Mouse (Mus musculus): ENCODE results near the gene 4930432K21Rik. TPM values are rescaled to one million over a fixed set of nuclear protein-coding genes. Genes with fewer than 3 reads are reported as not detected.

Gene 4930432K21Rik
- polyA plus RNA-seq, 1 experiment, result 0.79 TPM

DNA sequence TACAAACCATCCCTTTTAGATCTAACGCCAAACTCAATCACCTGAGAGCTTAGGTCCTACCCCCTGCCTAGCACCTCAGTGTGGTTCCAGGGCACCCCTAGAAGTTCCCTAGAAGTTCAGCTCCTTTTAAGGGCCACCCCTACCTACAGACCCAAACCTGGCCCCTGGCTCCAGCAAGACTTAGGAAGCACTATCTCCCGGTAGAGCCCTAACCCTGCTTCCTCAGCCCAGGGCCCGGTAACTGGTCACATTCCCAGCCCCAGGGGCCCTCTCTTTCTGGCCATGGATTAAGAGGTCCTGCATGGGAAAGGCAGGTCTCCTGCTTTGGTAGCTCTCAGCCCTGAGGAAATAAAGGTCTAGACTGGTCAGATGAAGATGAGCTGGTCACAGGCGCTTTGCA, 32.1 kb downstream of the 4930432K21Rik start:
- Histone ChIP-seq H3K4me1 (ENCODE audit: control insufficient read depth, insufficient read depth, insufficient read length, low read length) (no peaks in the 10 kb centered on the region), H3K4me3 (ENCODE audit: insufficient read depth, low read depth, low read length) (no peak overlapping the region), H3K27ac (replicated peaks; ENCODE audit: low read depth, low read length) (no peak overlapping the region)

DNA sequence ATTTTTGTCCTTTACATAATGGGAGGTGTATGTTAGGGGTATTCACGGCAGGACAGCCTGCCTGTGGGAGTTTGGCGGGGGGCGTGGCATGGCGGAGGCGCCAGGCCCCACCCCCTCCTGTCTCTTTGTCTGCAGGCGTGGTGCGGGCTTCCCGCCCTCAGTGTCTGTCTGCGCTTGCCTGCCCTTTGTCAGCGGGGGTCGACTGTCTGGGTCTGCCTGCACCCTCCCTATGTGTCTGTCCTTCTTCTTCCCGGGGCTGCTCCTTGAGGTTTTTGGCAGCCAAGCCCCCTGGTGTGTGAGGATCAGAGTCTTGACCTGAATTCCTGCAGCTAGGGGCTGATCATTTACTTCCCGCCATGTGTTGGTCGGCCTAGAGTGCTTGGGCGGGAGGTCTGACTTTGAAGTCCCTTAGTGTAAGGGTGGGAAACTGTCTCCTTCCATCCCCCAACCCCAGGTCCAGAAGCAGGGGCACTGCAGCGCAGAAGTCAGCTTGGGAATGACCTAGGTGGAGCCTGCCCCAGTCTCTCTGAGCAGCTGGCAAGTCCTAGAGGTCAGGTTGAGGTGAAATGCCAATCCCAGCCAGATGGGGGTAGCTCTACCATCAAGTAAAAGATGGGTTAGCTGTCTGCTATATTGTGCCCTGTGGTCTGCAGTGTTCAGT, 32.8 kb downstream of the 4930432K21Rik start:
- no peaks in the 10 kb centered on the region for H3K4me1 ChIP-seq (ENCODE audit: control insufficient read depth, insufficient read depth, insufficient read length, low read length)

DNA sequence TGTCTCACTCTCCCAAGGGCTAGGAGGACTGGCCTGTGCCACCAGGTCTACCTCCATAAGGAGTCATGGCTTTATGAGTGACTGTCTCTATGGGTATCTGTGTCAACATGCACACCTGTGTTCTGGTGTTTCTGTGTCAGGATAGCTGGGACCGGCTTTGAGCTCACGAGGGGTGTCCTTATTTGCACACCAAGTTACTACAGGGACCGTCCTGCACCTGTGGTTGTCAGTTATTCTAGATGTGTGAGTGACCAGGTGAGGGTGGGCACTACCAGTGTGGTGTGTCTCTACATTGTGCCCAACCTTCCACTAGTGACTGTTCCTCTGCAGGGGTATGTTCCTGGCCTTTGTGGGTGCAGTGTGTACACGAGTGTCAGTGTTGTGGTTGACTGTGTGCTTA, 35.0 kb downstream of the 4930432K21Rik start:
- Histone ChIP-seq H3K4me3 (ENCODE audit: insufficient read depth, low read depth, low read length) (peak overlapping the region; percentile 61), H3K4me1 (ENCODE audit: control insufficient read depth, insufficient read depth, insufficient read length, low read length) (no peaks in the 10 kb centered on the region), H3K27ac (replicated peaks; ENCODE audit: low read depth, low read length) (no peak overlapping the region)

More for the DNA sequence above, 32.8 kb downstream of the 4930432K21Rik start:
- H3K4me3 ChIP-seq (ENCODE audit: insufficient read depth, low read depth, low read length), result no peak overlapping the region
- no peak overlapping the region for H3K27ac ChIP-seq (replicated peaks; ENCODE audit: low read depth, low read length)

DNA sequence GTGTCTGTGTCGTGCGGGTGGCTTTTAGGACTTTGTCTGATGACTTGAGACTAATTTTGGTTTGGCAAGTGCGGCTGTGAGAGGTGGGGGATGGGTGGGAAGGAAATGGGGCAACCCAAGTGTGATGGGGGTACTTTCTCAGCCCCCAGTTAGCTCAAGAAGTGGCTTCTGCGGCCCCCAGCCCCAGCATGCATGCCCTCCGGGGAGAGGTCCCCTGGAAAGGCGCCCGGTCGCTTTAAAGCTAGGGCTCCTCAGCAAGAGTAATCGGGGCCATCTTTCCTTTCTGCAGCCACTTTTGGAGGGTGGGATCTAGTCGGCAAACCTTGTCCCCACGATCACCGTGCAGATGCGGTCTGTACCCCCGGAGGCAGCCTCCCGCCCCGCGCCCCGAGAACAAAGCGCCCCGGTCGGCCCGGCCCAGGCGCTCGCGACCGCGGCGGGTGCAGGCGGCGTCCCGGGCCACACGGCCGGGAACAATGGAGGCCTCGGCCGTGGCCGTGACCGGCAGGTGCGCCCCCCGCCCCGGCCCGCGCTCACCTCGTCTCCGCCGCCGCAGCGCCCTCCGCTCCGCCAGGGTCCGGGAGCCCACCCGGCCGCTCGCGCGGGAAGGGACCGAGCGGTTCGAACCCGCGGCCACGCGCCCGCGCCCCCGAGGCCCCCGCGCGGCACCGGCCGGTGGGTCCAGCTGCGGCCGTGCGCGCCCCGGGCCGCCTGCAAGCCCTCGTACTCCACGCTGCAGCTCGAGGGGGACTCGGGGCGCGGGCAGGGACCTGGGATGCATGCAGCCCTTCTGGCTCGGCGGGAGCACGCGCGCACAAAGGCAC, 35.6 kb downstream of the 4930432K21Rik start:
- Histone ChIP-seq H3K27ac (replicated peaks; ENCODE audit: low read depth, low read length) (no peak overlapping the region), H3K4me1 (ENCODE audit: control insufficient read depth, insufficient read depth, insufficient read length, low read length) (no peaks in the 10 kb centered on the region), H3K4me3 (ENCODE audit: insufficient read depth, low read depth, low read length) (peak overlapping the region; percentile 61)

DNA sequence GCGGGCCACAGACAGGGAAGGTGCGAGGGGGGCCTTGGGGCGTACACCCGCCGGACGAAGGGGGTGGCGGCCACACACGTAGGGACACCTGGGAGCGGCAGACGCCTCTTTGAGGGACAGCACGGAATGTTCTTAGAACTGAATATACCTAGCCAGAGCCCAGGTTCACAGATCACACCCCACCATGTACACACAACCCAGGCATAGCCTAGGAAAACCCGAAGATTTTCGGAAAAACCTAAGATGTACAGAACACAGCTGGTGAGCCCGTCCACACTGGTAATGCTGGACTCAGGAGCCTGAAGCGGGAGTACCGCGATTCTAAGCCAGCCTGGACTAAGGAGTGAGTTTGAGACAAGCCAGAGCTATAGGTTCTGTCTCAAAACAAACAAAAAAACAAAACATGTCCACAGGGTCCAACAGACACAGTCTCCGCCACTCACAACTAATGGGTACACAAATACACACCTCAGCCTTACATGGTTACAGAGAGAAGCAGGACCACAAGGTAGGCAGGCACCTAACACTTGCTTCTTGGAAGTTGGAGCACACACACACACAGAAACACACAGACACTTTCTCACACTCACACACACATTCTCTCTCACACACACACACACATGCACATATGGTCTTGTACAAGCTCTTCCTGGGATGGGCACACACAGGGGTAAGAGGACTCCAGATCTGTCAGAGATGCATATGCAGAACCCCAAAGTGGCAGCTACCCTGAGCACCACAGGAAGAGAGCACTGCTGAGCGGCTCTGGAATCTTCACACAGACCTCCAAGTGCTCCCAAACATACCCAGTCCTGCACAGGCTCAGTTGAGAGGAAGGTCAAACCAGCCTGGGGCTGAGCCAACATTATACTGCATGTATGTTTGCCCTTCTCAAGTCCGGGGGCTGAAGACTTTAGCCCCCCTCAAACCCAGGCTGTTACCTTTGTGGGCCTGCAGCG, 36.5 kb downstream of the 4930432K21Rik start:
- Histone ChIP-seq H3K4me3 (ENCODE audit: insufficient read depth, low read depth, low read length) (peak overlapping the region; percentile 61), H3K27ac (replicated peaks; ENCODE audit: low read depth, low read length) (no peak overlapping the region), H3K4me1 (ENCODE audit: control insufficient read depth, insufficient read depth, insufficient read length, low read length) (no peaks in the 10 kb centered on the region)

DNA sequence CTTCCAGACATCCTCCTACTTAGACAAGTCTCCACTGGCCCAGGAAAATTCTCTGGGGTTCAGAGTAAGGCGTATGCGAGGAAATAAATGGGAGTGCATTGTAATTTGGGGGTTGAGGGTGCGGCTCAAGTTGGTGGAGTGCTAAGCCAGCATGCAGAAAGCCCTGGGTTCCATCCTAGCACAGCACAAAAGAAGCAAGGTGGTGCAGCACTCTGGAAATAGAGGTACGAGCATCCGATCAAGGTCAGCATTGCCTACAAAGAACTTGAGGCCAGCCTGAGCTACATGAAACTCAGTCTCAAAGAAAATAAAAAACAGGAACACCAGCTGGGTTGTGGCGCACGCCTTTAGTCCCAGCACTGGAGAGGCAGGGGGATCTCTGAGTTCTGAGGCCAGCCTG, 37.3 kb downstream of the 4930432K21Rik start, which contains the start of gene Nanos3:
TSS of gene Nanos3 (minus strand) at position 101 of the 400 bp plus-strand sequence.
- Histone ChIP-seq H3K4me1 (ENCODE audit: control insufficient read depth, insufficient read depth, insufficient read length, low read length) (no peaks in the 10 kb centered on the region), H3K4me3 (ENCODE audit: insufficient read depth, low read depth, low read length) (peak within 1 kb of the TSS; percentile 61), H3K27ac (replicated peaks; ENCODE audit: low read depth, low read length) (no peak within 1 kb of the TSS)

DNA sequence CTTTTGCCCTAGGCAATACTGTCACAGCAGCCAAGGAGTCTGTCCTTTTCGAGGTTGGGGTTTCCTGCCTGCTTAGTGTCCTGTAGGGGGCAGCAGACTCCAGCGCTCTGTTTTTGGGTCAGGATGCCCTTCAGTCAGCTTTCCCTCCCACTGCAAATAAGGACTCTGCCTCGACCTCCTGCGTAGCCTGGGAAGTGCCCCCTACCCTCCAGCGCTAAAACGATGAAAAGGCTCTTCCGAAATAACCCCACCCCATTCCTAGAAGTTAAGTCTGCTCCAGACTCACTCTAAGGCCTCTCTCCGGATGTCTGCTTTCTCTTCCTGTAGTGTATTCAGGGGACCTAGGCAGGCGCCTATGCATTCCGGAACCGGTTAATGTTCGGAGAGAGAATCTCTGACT, 38.7 kb downstream of the 4930432K21Rik start:
- Histone ChIP-seq H3K4me1 (ENCODE audit: control insufficient read depth, insufficient read depth, insufficient read length, low read length) (peaks cover 3% of the 10 kb centered on the region; the same call in 1 of the 2 replicates), H3K4me3 (ENCODE audit: insufficient read depth, low read depth, low read length) (peak overlapping the region; percentile 56), H3K27ac (replicated peaks; ENCODE audit: low read depth, low read length) (peak overlapping the region; percentile 77)

DNA sequence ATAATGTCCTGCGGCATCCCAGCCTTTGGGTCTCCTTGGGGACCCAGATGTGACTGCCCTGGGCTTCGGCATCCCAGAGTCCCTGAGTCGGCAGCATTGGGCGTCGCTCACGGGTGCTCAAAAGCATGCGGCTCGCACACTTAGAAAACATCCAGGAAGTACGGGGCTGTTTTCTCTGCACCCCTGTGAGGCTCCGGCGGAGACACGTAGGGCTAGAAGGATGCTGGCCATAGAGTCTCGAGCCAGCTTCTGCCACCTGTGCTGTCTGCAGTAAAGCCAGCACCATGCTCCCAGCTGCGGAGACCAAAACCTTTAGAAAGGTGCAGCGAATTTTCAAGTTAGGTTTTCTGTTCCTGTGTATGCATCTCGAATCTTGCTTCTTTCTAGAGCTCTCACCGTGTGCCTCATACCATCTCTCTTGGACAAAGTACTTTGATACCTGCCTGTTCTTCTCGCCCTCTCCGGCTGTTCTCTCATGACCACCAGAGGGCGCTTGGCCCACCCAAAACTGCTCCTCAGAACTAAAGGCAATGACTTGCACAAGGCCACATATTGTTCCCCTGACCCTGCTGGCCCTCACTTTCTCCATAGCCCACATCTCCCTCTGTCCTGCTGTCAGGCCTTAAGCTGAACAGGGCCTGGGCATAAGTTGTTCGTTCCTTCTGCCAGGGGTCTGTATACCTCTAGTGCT, 39.4 kb downstream of the 4930432K21Rik start:
- peak overlapping the region; percentile 56 for H3K4me3 ChIP-seq (ENCODE audit: insufficient read depth, low read depth, low read length)
- H3K4me1 ChIP-seq (ENCODE audit: control insufficient read depth, insufficient read depth, insufficient read length, low read length), result peaks cover 6% of the 10 kb centered on the region; the same call in 1 of the 2 replicates
- peak overlapping the region; percentile 77 for H3K27ac ChIP-seq (replicated peaks; ENCODE audit: low read depth, low read length)

DNA sequence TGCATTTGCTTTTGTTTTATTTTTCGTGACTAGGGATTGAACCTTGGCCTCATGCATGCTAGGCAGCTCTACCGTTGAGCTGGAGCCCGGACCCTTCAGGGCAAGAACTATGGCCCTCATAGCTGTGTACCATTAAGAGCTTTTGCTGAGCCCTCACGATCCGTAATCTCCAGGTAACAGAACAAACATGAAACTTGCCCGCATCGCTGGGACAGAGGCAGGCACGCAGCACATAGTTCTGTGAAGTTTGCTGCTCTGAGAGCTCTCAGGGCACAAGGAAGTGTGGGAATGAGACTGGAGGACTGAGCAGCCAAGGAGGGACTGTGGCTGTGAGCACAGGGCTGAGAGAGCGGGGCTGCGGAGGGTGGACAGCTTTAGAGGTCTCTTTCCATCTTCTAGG, 40.8 kb downstream of the 4930432K21Rik start:
- H3K4me3 ChIP-seq (ENCODE audit: insufficient read depth, low read depth, low read length), result no peak overlapping the region
- peaks cover 6% of the 10 kb centered on the region; the same call in 1 of the 2 replicates for H3K4me1 ChIP-seq (ENCODE audit: control insufficient read depth, insufficient read depth, insufficient read length, low read length)
- H3K27ac ChIP-seq (replicated peaks; ENCODE audit: low read depth, low read length), result peak overlapping the region; percentile 98

DNA sequence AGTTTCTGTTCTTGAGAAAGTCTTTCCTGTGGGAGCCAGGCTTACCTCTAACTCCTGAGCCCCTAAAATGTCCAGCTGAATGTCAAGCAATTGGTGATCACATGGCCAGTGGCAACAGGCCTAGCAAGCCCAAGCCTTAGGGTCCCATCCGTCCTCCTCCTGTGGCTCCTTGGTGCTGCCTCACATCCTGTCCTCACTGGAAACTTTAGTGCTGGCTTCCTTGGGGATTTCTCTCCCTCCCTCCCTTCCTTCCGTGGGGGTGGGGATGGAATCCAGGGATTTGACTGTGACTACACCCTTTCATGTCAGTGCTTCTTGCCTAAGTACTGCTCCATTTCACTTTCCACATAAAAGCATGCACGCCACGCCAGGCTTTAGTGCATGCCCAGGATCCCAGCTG, 41.8 kb downstream of the 4930432K21Rik start:
- Histone ChIP-seq H3K4me1 (ENCODE audit: control insufficient read depth, insufficient read depth, insufficient read length, low read length) (peaks cover 6% of the 10 kb centered on the region; the same call in 1 of the 2 replicates), H3K27ac (replicated peaks; ENCODE audit: low read depth, low read length) (peak overlapping the region; percentile 98), H3K4me3 (ENCODE audit: insufficient read depth, low read depth, low read length) (0 out of 2 replicates have a peak overlapping the region, but pooled peaks have one; percentile 15)

DNA sequence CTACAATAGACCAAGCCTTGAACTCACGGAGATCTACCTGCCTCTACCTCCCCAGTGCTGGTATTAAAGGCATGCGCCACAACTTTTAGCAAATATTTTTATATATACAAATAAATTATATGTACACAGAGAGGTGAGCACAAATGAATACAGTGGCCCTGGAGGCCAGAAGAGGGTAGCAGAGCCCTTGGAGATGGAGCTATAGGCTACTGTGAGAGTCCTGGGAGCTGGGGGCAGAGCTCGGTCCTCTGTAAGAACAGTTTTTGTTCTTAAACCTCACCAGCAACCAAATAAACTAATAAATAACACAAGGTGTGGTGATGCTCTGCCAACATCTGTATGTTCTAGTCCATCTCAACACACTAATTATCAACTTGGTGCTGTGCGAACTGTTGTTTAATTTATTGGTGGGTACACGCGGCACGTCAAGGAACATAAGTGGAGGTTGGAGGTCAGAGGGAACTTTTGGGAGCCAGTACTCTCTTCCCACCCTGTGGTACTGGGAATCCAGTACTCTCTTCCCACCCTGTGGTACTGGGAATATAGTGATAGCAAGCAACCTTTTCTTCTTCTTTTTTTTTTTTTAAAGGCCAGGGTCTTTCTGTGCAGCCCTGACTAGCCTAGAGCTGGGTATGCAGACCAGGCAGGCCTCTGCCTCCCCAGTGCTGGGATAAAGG, 42.5 kb downstream of the 4930432K21Rik start:
- no peak overlapping the region for H3K4me3 ChIP-seq (ENCODE audit: insufficient read depth, low read depth, low read length)
- peaks cover 6% of the 10 kb centered on the region; the same call in 1 of the 2 replicates for H3K4me1 ChIP-seq (ENCODE audit: control insufficient read depth, insufficient read depth, insufficient read length, low read length)
- peak overlapping the region; percentile 88 for H3K27ac ChIP-seq (replicated peaks; ENCODE audit: low read depth, low read length)

DNA sequence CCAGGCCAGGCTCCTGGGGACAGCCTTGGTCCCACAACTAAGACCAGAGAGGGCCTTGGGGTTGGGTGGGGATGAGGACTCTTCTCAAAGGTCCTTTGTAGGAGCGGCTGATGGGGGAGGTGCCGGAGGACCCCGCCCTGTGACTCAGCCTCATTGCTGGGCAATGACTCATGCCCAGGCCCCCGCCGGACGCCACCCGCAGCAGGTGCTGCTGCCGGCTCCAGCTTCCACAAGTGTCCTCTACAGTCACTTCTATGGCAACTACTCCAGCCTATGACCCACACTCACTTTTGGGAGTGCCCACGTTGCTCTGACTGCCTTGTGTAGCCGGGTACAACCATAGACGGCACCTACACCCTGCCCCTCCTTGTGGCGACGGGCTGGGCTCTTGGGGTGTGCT, 44.2 kb downstream of the 4930432K21Rik start:
- H3K27ac ChIP-seq (replicated peaks; ENCODE audit: low read depth, low read length), result peak overlapping the region; percentile 100
- peaks cover 6% of the 10 kb centered on the region; the same call in 1 of the 2 replicates for H3K4me1 ChIP-seq (ENCODE audit: control insufficient read depth, insufficient read depth, insufficient read length, low read length)
- peak overlapping the region; percentile 65 for H3K4me3 ChIP-seq (ENCODE audit: insufficient read depth, low read depth, low read length)

DNA sequence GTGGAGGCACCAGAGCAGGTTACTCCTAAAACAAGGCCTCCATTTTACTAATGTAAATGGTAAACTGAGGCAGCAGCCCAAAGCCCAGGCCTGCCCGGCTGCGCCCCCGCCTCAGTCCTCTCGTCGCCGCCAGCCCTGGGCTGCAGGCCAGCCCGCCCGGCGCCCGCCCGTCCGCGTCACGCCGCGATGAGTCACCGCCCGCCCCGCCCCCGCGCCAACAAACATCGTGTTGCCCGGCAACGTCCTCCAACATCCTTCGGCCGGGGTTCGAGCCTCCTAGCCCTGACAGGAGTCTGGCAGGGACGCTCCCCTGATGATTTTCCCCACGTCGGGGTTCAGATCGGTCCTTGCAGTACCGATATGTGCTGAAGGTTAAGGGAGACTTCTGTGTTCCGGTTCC, 44.7 kb downstream of the 4930432K21Rik start:
- Histone ChIP-seq H3K4me3 (ENCODE audit: insufficient read depth, low read depth, low read length) (peak overlapping the region; percentile 65), H3K4me1 (ENCODE audit: control insufficient read depth, insufficient read depth, insufficient read length, low read length) (peaks cover 6% of the 10 kb centered on the region), H3K27ac (replicated peaks; ENCODE audit: low read depth, low read length) (peak overlapping the region; percentile 100)

DNA sequence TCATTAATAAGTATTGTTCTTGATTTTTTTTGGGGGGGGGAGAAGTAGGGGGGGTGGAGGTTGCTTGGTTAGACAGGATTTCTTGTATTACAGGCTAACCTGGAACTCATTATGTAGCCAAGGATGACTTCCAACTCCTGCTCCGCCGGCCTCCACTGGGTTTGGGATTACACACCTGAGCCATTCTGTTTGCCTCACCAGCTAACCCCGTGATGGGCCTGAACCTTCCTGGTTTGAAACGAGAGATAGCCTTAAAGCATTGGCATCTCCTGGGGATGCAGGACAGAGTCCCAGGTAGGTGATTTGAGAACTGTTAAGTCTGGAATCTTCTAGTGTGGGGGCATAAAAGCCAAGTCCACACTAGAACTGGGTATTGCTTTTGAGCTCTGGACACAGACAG, 45.3 kb downstream of the 4930432K21Rik start:
- H3K27ac ChIP-seq (replicated peaks; ENCODE audit: low read depth, low read length), result peak overlapping the region; percentile 100
- H3K4me3 ChIP-seq (ENCODE audit: insufficient read depth, low read depth, low read length), result no peak overlapping the region
- peaks cover 9% of the 10 kb centered on the region for H3K4me1 ChIP-seq (ENCODE audit: control insufficient read depth, insufficient read depth, insufficient read length, low read length)
